Mouse (Mus musculus) gastrocnemius, postnatal 14 days (tissue): ENCODE results near the gene Tent4b. TPM values are rescaled to one million over a fixed set of nuclear protein-coding genes. Genes with fewer than 3 reads are reported as not detected.

Experiments
- DNase-seq: peaks from one replicate; pipeline ENCODE4 v3.0.0; 2021; ENCODE audit warnings: mixed read lengths
- intact Hi-C: fragments of 180-260 bp; cut with DNase I; formaldehyde crosslinking; loops from one replicate; pipeline ENCODE4 v1.15.1; 2025; ENCODE audit warnings: low total_unique reads
- total RNA-seq, 2 experiments: library from RNA; stranded (reverse); gene quantifications; 2 replicates each; pipeline ENCODE4 v1.2.3; 2021

Gene Tent4b
- total RNA-seq, 2 experiments from 2014 or later, result 10.1 to 11.2 TPM

- intact Hi-C loops, result no loop called here
- DNase-seq, result no peak
Observed at GRCm38 (mm10) chr8:88221353-88221752, 22.3 kb downstream of the Tent4b start.

DNA sequence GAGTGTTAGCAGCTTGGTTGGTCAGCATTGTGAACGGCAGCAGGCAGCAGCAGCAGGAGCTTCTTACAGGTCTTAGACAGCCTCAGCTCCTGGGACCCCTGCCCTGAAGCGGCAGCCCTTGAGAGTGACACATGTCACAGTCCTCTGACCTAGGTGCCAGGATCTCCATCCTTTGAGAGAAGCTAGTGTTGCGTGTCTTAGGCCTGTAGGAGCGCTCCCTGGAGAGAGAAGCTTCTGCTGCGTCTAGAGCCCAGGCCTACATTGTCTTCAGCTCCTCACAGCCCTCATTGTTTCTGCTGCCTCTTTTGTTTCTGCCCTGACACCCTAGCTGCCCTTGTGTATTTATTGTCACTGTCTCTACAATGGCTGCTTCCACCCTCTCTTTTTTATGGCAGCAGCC, 26.3 kb downstream of the Tent4b start:
- intact Hi-C loops, result no loop called here
- DNase-seq, result no peak

DNA sequence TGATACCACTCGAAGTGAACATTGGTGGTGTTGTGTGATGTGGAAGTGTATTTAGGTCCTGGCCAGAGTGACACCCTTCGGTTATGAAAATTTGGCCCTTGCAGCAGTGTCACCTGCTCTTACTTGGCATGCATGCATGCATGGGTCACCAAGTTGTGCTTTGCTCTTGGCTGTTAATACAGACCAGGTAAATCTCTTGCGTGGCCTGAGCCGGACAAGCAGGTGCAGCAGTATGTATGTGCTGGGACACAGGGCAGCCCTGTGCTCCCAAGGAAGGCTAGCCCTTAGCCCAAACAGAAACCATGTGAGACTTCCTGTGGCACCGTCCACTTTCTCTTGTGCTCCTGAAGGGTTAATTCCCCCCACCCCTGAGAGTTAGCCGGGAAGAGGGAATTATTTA, 28.8 kb downstream of the Tent4b start:
- intact Hi-C loops, result no loop called here
- DNase-seq, result no peak

DNA sequence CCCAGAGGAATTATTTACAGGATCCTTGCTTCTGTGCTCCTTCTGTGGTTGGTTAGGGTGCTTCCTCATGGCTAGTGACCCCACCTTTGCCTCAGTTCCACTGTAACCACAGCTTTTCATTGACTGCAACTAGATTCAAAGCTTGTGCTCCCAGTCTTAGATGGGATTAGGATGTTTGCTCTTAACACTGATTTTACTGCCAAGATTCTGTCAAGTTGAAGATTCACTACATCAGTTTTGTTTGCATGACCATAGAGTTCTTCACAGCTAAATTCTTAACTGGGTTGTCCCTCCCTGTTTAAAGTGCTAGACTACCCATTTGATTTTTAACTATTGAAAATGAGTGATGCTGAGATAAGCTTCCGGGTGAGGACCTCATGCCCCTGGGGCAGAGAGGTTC, 29.3 kb downstream of the Tent4b start:
- intact Hi-C loops, result no loop called here
- DNase-seq, result no peak

DNA sequence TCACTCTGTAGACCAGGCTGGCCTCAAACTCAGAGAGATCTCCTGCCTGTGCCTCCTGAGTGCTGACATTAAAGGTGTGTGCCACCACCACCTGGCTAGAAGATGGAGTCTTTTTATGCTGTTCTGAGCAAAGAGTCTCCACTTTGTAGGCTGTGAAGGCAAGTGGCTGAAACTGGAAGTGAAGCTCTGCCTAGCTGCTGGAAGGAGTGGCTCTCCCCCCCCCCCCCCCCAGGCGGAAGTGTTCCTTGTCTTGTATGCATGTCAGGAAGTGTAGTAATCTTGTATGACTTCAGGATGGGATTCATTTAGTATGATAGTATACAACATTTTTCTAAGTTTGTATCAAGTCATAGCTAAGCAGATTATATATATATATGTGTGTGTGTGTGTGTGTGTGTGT, 29.8 kb downstream of the Tent4b start:
- intact Hi-C loops, result no loop called here
- no peak for DNase-seq

GRCm38 (mm10) chr8:88236666-88237065, 37.7 kb downstream of the Tent4b start:
- intact Hi-C loops, result no loop called here

GRCm38 (mm10) chr8:88237606-88238005, 38.6 kb downstream of the Tent4b start:
- intact Hi-C loops, result no loop called here
- DNase-seq, result no peak

More at GRCm38 (mm10) chr8:88236666-88237065, 37.7 kb downstream of the Tent4b start:
- DNase-seq, result no peak

DNA sequence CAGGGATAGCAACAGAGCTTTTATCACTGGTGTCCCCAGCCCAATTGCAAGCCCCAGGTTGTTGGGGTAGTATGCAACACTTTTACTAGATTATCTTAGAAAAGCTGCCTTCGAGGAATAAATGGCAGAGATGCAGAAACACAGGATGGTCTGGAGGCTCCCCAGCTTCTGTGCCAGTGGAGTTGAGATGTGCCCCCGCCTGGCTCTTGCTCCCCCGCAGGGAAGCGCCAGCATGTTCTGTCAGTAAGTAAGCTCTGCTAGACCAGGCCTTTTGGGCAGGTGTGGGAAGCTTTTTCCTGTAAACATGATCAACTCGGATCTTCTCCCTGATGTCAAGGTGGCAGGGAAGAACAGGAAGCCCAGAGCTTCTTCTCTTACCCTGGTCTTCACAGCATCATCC, 40.3 kb downstream of the Tent4b start:
- no peak for DNase-seq
- intact Hi-C loops, result no loop called here

DNA sequence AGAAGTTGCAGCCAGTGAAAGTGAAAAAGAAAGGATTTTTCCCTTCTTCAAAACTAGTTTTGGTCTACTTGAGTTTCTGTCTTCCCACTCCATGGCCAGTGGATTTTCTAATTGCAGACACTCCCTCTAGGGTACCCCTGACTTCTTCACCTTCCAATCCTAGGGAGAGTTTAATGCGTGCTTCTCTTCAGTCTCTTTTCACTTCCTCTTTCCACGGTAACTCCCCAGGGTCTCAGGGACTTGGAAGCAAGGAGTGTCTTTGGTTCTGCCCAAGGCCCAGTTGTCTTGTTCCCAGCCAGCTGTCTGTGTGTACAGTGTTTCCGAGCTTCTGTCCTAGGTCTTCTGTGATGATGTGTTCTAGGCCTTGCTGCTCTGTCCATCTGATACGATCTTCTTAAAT, 42.9 kb downstream of the Tent4b start:
- no peak for DNase-seq
- intact Hi-C loops, result loop anchor here (10.0 kb wide), 1 partner anchor 77 kb away; no protein-coding TSS in a partner anchor

DNA sequence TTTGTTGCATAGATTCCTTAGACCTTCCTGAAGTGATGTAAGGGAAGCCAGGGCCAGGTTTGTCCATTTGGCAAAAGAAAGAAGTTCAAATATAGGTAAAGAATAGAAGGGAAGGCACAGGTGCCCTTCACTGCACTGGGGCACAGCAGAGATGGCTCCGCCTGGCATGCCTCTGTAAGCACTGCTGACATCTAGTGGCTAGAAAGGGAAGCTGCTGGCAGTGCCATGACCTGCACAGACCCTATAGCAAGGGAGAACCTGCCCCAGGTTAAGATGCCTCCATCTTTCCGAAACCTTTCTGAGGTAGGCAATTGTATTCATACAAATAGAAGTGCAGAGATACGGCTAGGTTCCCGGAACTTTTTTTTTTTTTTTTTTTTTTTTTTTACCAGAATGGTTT, 45.3 kb downstream of the Tent4b start:
- DNase-seq, result peak; percentile 53
- intact Hi-C loops, result loop anchor here (10.0 kb wide), 1 partner anchor 79 kb away; no protein-coding TSS in a partner anchor

DNA sequence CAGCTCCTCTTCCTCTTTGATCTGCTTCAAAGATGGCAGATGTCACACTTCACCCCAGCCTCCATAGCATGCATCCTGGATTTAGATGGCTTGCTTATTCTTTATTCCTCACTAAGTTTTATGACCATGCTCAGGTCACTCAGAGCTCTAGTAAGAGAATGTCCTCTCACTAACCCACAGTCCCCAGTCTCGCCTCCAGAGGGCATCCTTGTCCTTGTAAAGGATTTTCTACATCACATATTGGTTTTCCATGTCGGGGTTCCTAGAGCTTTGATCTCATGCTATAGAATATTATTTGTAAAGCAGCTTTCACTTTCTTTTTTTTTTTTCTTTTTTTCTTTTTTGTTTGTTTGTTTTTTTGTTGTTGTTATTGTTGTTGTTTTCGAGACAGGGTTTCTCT, 53.8 kb downstream of the Tent4b start:
- peak; percentile 38 for DNase-seq
- intact Hi-C loops, result no loop called here

DNA sequence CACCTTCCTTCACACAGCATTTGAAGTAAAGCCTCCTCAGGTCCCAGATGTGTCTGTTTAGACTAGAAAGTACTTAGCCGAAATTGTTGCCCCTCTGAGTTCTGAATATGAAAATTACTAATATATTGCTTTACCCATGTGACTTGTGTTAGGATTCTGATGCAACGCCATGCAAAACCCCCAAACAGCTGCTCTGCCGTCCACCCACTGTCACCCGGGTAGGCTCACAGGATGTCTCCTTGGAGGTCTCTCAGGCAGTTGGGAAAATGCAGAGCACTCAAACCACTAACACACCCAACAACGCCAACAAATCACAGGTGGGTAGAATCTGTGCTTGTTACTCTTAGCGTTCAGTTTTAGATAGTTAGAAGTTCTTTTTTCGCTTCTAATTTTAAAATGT, 55.9 kb downstream of the Tent4b start:
- no peak for DNase-seq
- intact Hi-C loops, result no loop called here

DNA sequence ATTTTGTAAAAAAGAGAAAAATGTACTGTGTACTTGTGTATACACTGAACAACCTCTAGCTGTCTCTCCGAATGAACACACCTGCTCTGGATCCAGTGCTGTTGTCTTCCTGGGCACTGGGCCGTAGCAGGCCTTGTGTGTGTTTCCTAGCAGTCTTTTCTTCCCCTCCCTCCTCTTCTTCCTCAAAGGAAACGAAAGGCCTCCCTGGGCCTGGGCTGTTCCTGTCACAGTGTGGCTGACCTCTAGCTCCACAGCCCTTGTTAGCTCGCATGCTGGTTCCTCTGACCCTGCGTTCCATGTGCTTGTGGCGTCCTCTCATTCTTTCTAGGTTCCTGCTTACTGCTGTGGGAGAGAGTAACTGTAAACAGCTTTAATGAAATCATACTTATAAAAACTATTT, 59.0 kb downstream of the Tent4b start:
- no peak for DNase-seq
- intact Hi-C loops, result no loop called here

- intact Hi-C loops, result no loop called here
- no peak for DNase-seq
Observed at GRCm38 (mm10) chr8:88258544-88258943, 59.5 kb downstream of the Tent4b start.

DNA sequence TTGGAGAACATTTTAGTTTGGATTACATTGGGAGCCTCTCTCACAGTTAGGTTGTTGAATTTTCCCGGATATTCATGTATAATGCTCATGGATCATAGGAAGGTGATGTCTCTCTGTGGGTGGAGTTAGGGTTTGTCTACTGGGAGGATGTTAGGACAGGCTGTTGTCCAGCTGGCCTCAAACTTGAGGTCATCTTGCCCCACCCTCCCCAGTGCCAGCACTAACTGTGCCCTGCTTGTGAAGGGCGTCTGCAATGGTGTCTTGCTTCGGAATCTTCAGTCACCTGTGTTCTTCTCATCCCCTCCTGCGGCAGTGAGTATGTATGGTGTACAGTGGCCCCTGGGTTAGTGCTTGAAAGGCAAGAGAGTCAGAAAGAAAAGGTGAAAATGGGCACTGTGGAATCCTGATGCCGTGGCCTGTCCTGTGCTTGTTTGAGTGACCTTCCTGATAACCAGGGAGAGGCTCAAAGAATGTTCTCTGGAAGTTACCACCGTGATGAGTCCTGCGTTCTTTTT, 61.5 kb downstream of the Tent4b start:
- intact Hi-C loops, result loop anchor here (10.0 kb wide), 1 partner anchor 364 kb away; no protein-coding TSS in a partner anchor

GRCm38 (mm10) chr8:88262831-88263635, 64.0 kb downstream of the Tent4b start:
- DNase-seq, result no peak
- intact Hi-C loops, result loop anchor here (10.0 kb wide), 1 partner anchor 362 kb away; no protein-coding TSS in a partner anchor

More for the DNA sequence above, 61.5 kb downstream of the Tent4b start:
- DNase-seq, result no peak

DNA sequence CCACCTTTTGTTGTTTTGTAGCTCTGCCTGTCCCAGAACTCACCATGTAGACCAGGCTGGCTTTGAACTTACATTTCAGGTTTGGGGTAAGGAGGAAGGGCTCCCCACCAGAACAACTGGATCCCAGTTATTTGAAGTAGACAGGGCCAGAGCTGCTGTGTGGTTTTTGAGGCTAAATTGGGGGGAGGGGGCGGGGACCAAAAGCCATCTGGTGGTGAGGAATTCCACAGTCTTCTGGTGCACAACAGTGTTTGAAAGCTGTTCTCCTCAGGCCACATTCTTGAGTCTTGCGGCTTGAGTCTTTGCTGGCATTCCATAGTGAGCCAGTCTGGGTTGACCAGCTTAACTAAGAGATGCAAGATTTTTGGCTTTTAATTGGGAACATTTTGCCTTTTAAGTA, 66.5 kb downstream of the Tent4b start:
- DNase-seq, result no peak
- intact Hi-C loops, result loop anchor here (5.0 to 10.0 kb wide), 2 partner anchors 92 to 359 kb away; no protein-coding TSS in a partner anchor

DNA sequence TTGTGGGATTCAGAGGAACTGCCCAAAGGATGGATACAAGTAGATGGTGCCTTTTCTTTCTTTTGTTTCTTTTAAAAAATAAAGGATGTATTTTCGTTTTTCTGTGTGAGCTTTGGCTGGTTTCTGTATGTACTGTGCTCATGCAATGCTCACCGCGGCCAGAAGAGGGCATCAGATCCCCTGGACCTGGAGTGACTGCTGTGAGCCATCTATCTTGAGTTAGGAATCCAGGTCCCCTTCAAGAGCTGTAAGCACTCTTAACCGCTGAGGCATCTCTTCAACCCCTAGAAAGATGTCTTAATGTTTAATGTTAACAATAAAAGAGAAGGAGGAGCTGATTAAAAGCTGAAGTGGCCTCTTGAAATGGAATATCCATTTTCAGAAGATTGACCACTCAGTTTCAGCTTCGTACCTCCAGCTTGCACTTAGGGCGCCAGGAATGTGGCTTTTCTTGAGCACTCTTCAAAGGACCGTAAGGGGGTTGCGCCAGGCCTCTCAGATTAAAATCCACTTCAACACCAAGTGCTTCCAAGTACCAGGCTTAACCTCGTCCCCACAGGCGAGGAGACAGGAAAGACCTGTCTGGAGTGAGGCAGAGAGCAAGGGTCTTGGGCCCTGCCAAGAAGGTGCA, 67.3 kb downstream of the Tent4b start:
- DNase-seq, result peak; percentile 83
- intact Hi-C loops, result loop anchor here (5.0 to 10.0 kb wide), 2 partner anchors 91 to 359 kb away; no protein-coding TSS in a partner anchor

DNA sequence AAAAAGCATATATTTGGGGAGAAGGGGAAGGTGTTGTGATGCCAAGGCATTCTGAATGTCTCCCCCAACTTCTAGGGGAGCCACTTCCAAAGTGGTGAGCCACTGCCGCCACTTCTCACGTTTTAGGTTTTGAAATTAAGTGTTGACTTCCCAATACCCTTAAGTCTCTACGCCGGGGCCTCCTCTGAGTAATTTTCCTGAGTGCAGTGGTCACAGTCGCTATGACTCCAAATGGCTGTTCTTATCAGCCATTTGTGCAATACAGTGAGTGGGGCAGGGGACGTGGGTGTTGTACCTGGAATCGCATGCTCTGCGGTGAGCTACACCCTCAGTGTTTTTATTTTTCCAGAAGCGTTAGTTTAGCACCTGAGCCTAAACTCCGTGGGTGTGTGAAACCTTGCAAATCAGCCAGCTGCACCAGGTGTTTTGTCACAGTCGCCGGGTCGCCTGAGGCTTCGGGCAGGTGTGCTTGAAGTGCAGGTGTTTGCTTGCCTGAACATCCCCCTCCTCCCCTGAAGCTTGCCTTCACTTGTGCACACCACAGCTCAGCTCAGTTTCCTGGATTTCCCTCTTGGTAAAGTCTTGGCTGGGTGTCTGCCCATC, 67.9 kb downstream of the Tent4b start:
- no peak for DNase-seq
- intact Hi-C loops, result loop anchor here (5.0 to 10.0 kb wide), 2 partner anchors 90 to 358 kb away; no protein-coding TSS in a partner anchor
